Mouse (Mus musculus) embryonic fibroblast, embryonic 13.5 days (primary cell): ENCODE data around the gene Rasal2. TPM values are rescaled to one million over a fixed set of nuclear protein-coding genes. Genes with fewer than 3 reads are reported as not detected.

ENCODE experiments used
- H3K27ac ChIP-seq: 2 replicates; pipeline ENCODE4 v1.5.1; 2012; ENCODE audit warnings: low read length, control low read depth, inconsistent platforms; ENCODE audit not compliant: insufficient read depth
- H3K4me1 ChIP-seq: 2 replicates; pipeline ENCODE4 v1.6.1; 2011; ENCODE audit warnings: low read length; ENCODE audit not compliant: control insufficient read depth, insufficient read depth
- H3K4me3 ChIP-seq: 2 replicates; pipeline ENCODE4 v1.5.1; 2011; ENCODE audit warnings: mild to moderate bottlenecking, control low read depth, low read length; ENCODE audit not compliant: insufficient read depth
- CTCF ChIP-seq: IDR thresholded peaks from 2 replicates; pipeline ENCODE4 v1.5.1; 2011; ENCODE audit warnings: mild to moderate bottlenecking, control low read depth, low read length, moderate library complexity, borderline replicate concordance; ENCODE audit not compliant: insufficient read depth
- POLR2A ChIP-seq: IDR thresholded peaks from 2 replicates; pipeline ENCODE4 v1.6.1; 2011; ENCODE audit warnings: low read depth, mild to moderate bottlenecking, control low read depth, low read length, moderate library complexity
- polyA plus RNA-seq: library from polyadenylated mRNA; stranded (reverse); fragments of >200 nt; gene quantifications from 2 replicates; pipeline ENCODE4 v1.2.4, GENCODE M21; 2011; ENCODE audit warnings: low read depth; ENCODE audit not compliant: missing spikeins, insufficient read length

Rasal2 gene
- 20.1 and 22.6 TPM in 2 replicates for polyA plus RNA-seq

GRCm38 (mm10) chr1:157412454-157413369 is at the start of gene Rasal2:
Rasal2 (minus strand) TSS chr1:157412595.
- no peak for TF ChIP-seq CTCF
- peak; percentile 54; the same call in 1 of the 2 replicates for TF ChIP-seq POLR2A
- Histone ChIP-seq H3K4me3 (peak within 1 kb of the TSS; percentile 95), H3K4me1 (0 out of 2 replicates have a peak, but pooled peaks cover 5% of the 10 kb centered on the region), H3K27ac (peak within 1 kb of the TSS; percentile 41)

- H3K4me1 ChIP-seq: no peaks in the 10 kb centered on the region
- H3K4me3 ChIP-seq: no peak overlapping the region
- no peak overlapping the region for H3K27ac ChIP-seq
- no peak for TF ChIP-seq POLR2A
- no peak for TF ChIP-seq CTCF
Observed at GRCm38 (mm10) chr1:157461276-157461675, 48.9 kb upstream of the Rasal2 start.

GRCm38 (mm10) chr1:157459904-157460303 is 47.5 kb upstream of the Rasal2 start:
- no peak overlapping the region for H3K4me3 ChIP-seq
- H3K4me1 ChIP-seq: no peaks in the 10 kb centered on the region
- no peak overlapping the region for H3K27ac ChIP-seq
- no peak for TF ChIP-seq POLR2A
- no peak for TF ChIP-seq CTCF

GRCm38 (mm10) chr1:157458421-157459208 is 46.2 kb upstream of the Rasal2 start, which contains the start of gene Cryzl2:
Cryzl2 (plus strand) TSS chr1:157458577.
- H3K4me1 ChIP-seq: no peaks in the 10 kb centered on the region
- H3K4me3 ChIP-seq: no peak within 1 kb of the TSS
- TF ChIP-seq POLR2A: peak; percentile 48; the same call in 1 of the 2 replicates
- TF ChIP-seq CTCF: peak; percentile 67
- no peak within 1 kb of the TSS for H3K27ac ChIP-seq

GRCm38 (mm10) chr1:157457789-157458188 is 45.4 kb upstream of the Rasal2 start:
- no peaks in the 10 kb centered on the region for H3K4me1 ChIP-seq
- H3K4me3 ChIP-seq: no peak overlapping the region
- TF ChIP-seq POLR2A: no peak
- H3K27ac ChIP-seq: no peak overlapping the region

- no peaks in the 10 kb centered on the region for H3K4me1 ChIP-seq
- H3K27ac ChIP-seq: no peak overlapping the region
- no peak overlapping the region for H3K4me3 ChIP-seq
- no peak for TF ChIP-seq CTCF
- TF ChIP-seq POLR2A: no peak
Observed at GRCm38 (mm10) chr1:157454876-157455275, 42.5 kb upstream of the Rasal2 start.

GRCm38 (mm10) chr1:157452759-157453549 is 40.6 kb upstream of the Rasal2 start:
- H3K27ac ChIP-seq: no peak overlapping the region
- H3K4me1 ChIP-seq: no peaks in the 10 kb centered on the region
- no peak overlapping the region for H3K4me3 ChIP-seq
- no peak for TF ChIP-seq CTCF
- TF ChIP-seq POLR2A: no peak

GRCm38 (mm10) chr1:157452284-157452683 is 39.9 kb upstream of the Rasal2 start:
- no peak for TF ChIP-seq POLR2A
- no peak for TF ChIP-seq CTCF
- H3K27ac ChIP-seq: no peak overlapping the region
- H3K4me3 ChIP-seq: no peak overlapping the region
- H3K4me1 ChIP-seq: no peaks in the 10 kb centered on the region

- no peaks in the 10 kb centered on the region for H3K4me1 ChIP-seq
- no peak overlapping the region for H3K4me3 ChIP-seq
- no peak overlapping the region for H3K27ac ChIP-seq
- no peak for TF ChIP-seq CTCF
- TF ChIP-seq POLR2A: no peak
Observed at GRCm38 (mm10) chr1:157449981-157450636, 37.7 kb upstream of the Rasal2 start.
